Mouse (Mus musculus): ENCODE results near the gene Ate1. TPM values are rescaled to one million over a fixed set of nuclear protein-coding genes. Genes with fewer than 3 reads are reported as not detected.
A peak's percentile ranks its signal among the peaks of the same experiment; 100 is the strongest.
"Not testable (repeated sequence)": the region's sequence is repeated elsewhere in the genome, so short reads cannot be mapped to it uniquely, and the experiment has no call there.

Gene Ate1
- polyA plus RNA-seq, 1 experiment from 2014 or later = 94.4 TPM

- H3K9ac ChIP-seq = peak overlapping the region; percentile 93
- H3K9me3 ChIP-seq = no peaks in the 10 kb centered on the region
- no peaks in the 10 kb centered on the region for H3K27me3 ChIP-seq
- peak overlapping the region; percentile 89 for H3K4me3 ChIP-seq
- WGBS = under 1% methylated on average over 87 of the region's 90 CpGs
- peaks cover 6% of the 10 kb centered on the region; the same call in 1 of the 2 replicates for H3K36me3 ChIP-seq
- peak overlapping the region; percentile 74 for H3K4me2 ChIP-seq
- peaks cover 31% of the 10 kb centered on the region for H3K4me1 ChIP-seq (replicated peaks)
- peak; percentile 98 for ATAC-seq (ENCODE audit: low FRiP score)
- peak overlapping the region; percentile 98 for H3K27ac ChIP-seq
Measured at GRCm38 (mm10) chr7:130519096-130520048, 797 bp downstream of the Ate1 start.

GRCm38 (mm10) chr7:130518213-130519095 is 1.7 kb downstream of the Ate1 start:
- Histone ChIP-seq H3K9ac (peak overlapping the region; percentile 93), H3K9me3 (no peaks in the 10 kb centered on the region), H3K4me2 (peak overlapping the region; percentile 74), H3K4me3 (peak overlapping the region; percentile 89), H3K36me3 (peaks cover 12% of the 10 kb centered on the region; the same call in 1 of the 2 replicates), H3K27me3 (no peaks in the 10 kb centered on the region), H3K27ac (peak overlapping the region; percentile 98), H3K4me1 (replicated peaks) (peaks cover 31% of the 10 kb centered on the region)
- no peak for ATAC-seq (ENCODE audit: low FRiP score)
- 41% methylated on average over 26 of the region's 26 CpGs for WGBS

GRCm38 (mm10) chr7:130510243-130510642 is 9.9 kb downstream of the Ate1 start:
- H3K27me3 ChIP-seq = no peaks in the 10 kb centered on the region

GRCm38 (mm10) chr7:130503006-130503405 is 17.2 kb downstream of the Ate1 start:
- H3K9me3 ChIP-seq = no peaks in the 10 kb centered on the region
- WGBS = 99% methylated on average over 5 of the region's 5 CpGs
- no peak overlapping the region for H3K4me3 ChIP-seq
- peaks cover 61% of the 10 kb centered on the region for H3K36me3 ChIP-seq
- H3K27ac ChIP-seq = no peak overlapping the region
- no peaks in the 10 kb centered on the region for H3K27me3 ChIP-seq
- H3K4me2 ChIP-seq = no peak overlapping the region
- no peak for ATAC-seq (ENCODE audit: low FRiP score)
- no peaks in the 10 kb centered on the region for H3K4me1 ChIP-seq (replicated peaks)
- H3K9ac ChIP-seq = no peak overlapping the region

More at GRCm38 (mm10) chr7:130510243-130510642, 9.9 kb downstream of the Ate1 start:
- no peak overlapping the region for H3K9ac ChIP-seq
- ATAC-seq (ENCODE audit: low FRiP score) = no peak
- H3K36me3 ChIP-seq = peaks cover 68% of the 10 kb centered on the region
- no peaks in the 10 kb centered on the region for H3K9me3 ChIP-seq
- WGBS = 96% methylated on average over 5 of the region's 5 CpGs
- H3K27ac ChIP-seq = no peak overlapping the region
- 0 out of 2 replicates have a peak, but pooled peaks cover 3% of the 10 kb centered on the region for H3K4me1 ChIP-seq (replicated peaks)
- no peak overlapping the region for H3K4me3 ChIP-seq
- H3K4me2 ChIP-seq = no peak overlapping the region

GRCm38 (mm10) chr7:130501499-130501898 is 18.7 kb downstream of the Ate1 start:
- no peak overlapping the region for H3K27ac ChIP-seq
- no peak overlapping the region for H3K9ac ChIP-seq
- no peaks in the 10 kb centered on the region for H3K9me3 ChIP-seq
- H3K36me3 ChIP-seq = peaks cover 49% of the 10 kb centered on the region
- H3K4me1 ChIP-seq (replicated peaks) = no peaks in the 10 kb centered on the region
- H3K4me2 ChIP-seq = no peak overlapping the region
- no peak overlapping the region for H3K4me3 ChIP-seq
- WGBS = 79% methylated on average over 1 of the region's 1 CpGs
- no peak for ATAC-seq (ENCODE audit: low FRiP score)
- H3K27me3 ChIP-seq = no peaks in the 10 kb centered on the region

GRCm38 (mm10) chr7:130493346-130493745 is 26.8 kb downstream of the Ate1 start:
- no peaks in the 10 kb centered on the region for H3K27me3 ChIP-seq
- 90% methylated on average over 3 of the region's 3 CpGs for WGBS
- no peak overlapping the region for H3K27ac ChIP-seq
- H3K4me3 ChIP-seq = no peak overlapping the region
- peaks cover 4% of the 10 kb centered on the region; the same call in 1 of the 2 replicates for H3K4me1 ChIP-seq (replicated peaks)
- no peak overlapping the region for H3K9ac ChIP-seq
- H3K4me2 ChIP-seq = no peak overlapping the region
- H3K36me3 ChIP-seq = peaks cover 13% of the 10 kb centered on the region
- no peak for ATAC-seq (ENCODE audit: low FRiP score)
- H3K9me3 ChIP-seq = no peaks in the 10 kb centered on the region

- no peak overlapping the region for H3K27ac ChIP-seq
- no peaks in the 10 kb centered on the region for H3K9me3 ChIP-seq
- H3K4me1 ChIP-seq (replicated peaks) = peaks cover 4% of the 10 kb centered on the region; the same call in 1 of the 2 replicates
- no peak overlapping the region for H3K4me3 ChIP-seq
- ATAC-seq (ENCODE audit: low FRiP score) = no peak
- H3K4me2 ChIP-seq = no peak overlapping the region
- H3K27me3 ChIP-seq = no peaks in the 10 kb centered on the region
- H3K9ac ChIP-seq = no peak overlapping the region
- H3K36me3 ChIP-seq = peaks cover 17% of the 10 kb centered on the region
Measured at GRCm38 (mm10) chr7:130492026-130492425, 28.1 kb downstream of the Ate1 start.

GRCm38 (mm10) chr7:130479003-130479402 is 41.2 kb downstream of the Ate1 start:
- H3K4me1 ChIP-seq (replicated peaks); H3K27ac ChIP-seq; H3K27me3 ChIP-seq; ATAC-seq (ENCODE audit: low FRiP score); H3K9ac ChIP-seq; H3K4me3 ChIP-seq; H3K9me3 ChIP-seq; H3K4me2 ChIP-seq: not testable (repeated sequence)
- H3K36me3 ChIP-seq = peaks cover 26% of the 10 kb centered on the region
- 93% methylated on average over 3 of the region's 3 CpGs for WGBS

- no peak for ATAC-seq (ENCODE audit: low FRiP score)
- no peak overlapping the region for H3K4me3 ChIP-seq
- WGBS = 30% methylated on average over 2 of the region's 2 CpGs
Measured at GRCm38 (mm10) chr7:130475970-130476369, 44.2 kb downstream of the Ate1 start.

GRCm38 (mm10) chr7:130473881-130474280 is 46.3 kb downstream of the Ate1 start:
- no peaks in the 10 kb centered on the region for H3K9me3 ChIP-seq
- no peak overlapping the region for H3K9ac ChIP-seq
- peaks cover 3% of the 10 kb centered on the region; the same call in 1 of the 2 replicates for H3K36me3 ChIP-seq
- no peaks in the 10 kb centered on the region for H3K27me3 ChIP-seq
- peaks cover 23% of the 10 kb centered on the region for H3K4me1 ChIP-seq (replicated peaks)
- no peak overlapping the region for H3K27ac ChIP-seq
- no peak overlapping the region for H3K4me3 ChIP-seq
- ATAC-seq (ENCODE audit: low FRiP score) = no peak
- H3K4me2 ChIP-seq = no peak overlapping the region
- WGBS = 70% methylated on average over 3 of the region's 3 CpGs

More at GRCm38 (mm10) chr7:130475970-130476369, 44.2 kb downstream of the Ate1 start:
- Histone ChIP-seq H3K9ac (no peak overlapping the region), H3K36me3 (peaks cover 20% of the 10 kb centered on the region), H3K9me3 (no peaks in the 10 kb centered on the region), H3K4me2 (no peak overlapping the region), H3K4me1 (replicated peaks) (peaks cover 13% of the 10 kb centered on the region), H3K27me3 (no peaks in the 10 kb centered on the region), H3K27ac (no peak overlapping the region)

GRCm38 (mm10) chr7:130472683-130473082 is 47.5 kb downstream of the Ate1 start:
- 22% methylated on average over 6 of the region's 6 CpGs for WGBS
- H3K9ac ChIP-seq = no peak overlapping the region
- no peak for ATAC-seq (ENCODE audit: low FRiP score)

GRCm38 (mm10) chr7:130471045-130471444 is 49.1 kb downstream of the Ate1 start:
- H3K27ac ChIP-seq = peak overlapping the region; percentile 30; the same call in 1 of the 2 replicates
- no peak for ATAC-seq (ENCODE audit: low FRiP score)

More at GRCm38 (mm10) chr7:130472683-130473082, 47.5 kb downstream of the Ate1 start:
- Histone ChIP-seq H3K27me3 (no peaks in the 10 kb centered on the region), H3K4me2 (no peak overlapping the region), H3K36me3 (0 out of 2 replicates have a peak, but pooled peaks cover 2% of the 10 kb centered on the region), H3K4me1 (replicated peaks) (peaks cover 23% of the 10 kb centered on the region), H3K4me3 (no peak overlapping the region), H3K27ac (no peak overlapping the region), H3K9me3 (no peaks in the 10 kb centered on the region)

More at GRCm38 (mm10) chr7:130471045-130471444, 49.1 kb downstream of the Ate1 start:
- Histone ChIP-seq H3K4me1 (replicated peaks) (peaks cover 23% of the 10 kb centered on the region), H3K4me2 (no peak overlapping the region), H3K4me3 (no peak overlapping the region), H3K27me3 (no peaks in the 10 kb centered on the region), H3K9ac (no peak overlapping the region), H3K36me3 (peaks cover 2% of the 10 kb centered on the region; the same call in 1 of the 2 replicates), H3K9me3 (no peaks in the 10 kb centered on the region)
- WGBS = 24% methylated on average over 6 of the region's 6 CpGs

Measured in hindbrain, embryonic 13.5 days (tissue).